Comparison of ENCODE assay signal across 10 mouse cellular contexts in genomic region chr14:109874230-109874629, GRCm38 (mm10).
DNase-seq lines count a peak whose midpoint lies in the region; ATAC-seq and TF ChIP-seq lines count a peak whose summit lies in the region.
"Had no signal": no experiment of that assay in that cellular context is flagged by ENCODE, and none has a peak within 500 bp of the region (broad histone marks: within the 10 kb centered on the region; RNA-seq: fewer than 3 reads in every experiment).

No protein-coding gene starts in this region.

- no peak overlapping the region for H3K9ac ChIP-seq in kidney, embryonic 16.5 days (replicated peaks; ENCODE audit: low read length)
- no peak overlapping the region for H3K9ac ChIP-seq in embryonic facial prominence, embryonic 11.5 days (replicated peaks; ENCODE audit: low read length)
- H3K9ac ChIP-seq: embryonic facial prominence, embryonic 12.5 days; limb, embryonic 15.5 days had no signal

- no peaks in the 10 kb centered on the region for H3K4me1 ChIP-seq in kidney, embryonic 16.5 days (ENCODE audit: insufficient read depth, low read length)
- H3K4me1 ChIP-seq in embryonic facial prominence, embryonic 11.5 days (ENCODE audit: control insufficient read depth, insufficient read depth, low read length): no peaks in the 10 kb centered on the region
- H3K4me1 ChIP-seq: embryonic facial prominence, embryonic 12.5 days; limb, embryonic 15.5 days had no signal

- ATAC-seq in kidney, embryonic 16.5 days (ENCODE audit: low FRiP score, low TSS enrichment): no peak
- ATAC-seq in embryonic facial prominence, embryonic 11.5 days (replicated peaks; ENCODE audit: insufficient number of reproducible peaks, low FRiP score, low TSS enrichment, low read depth): no peak

- H3K4me3 ChIP-seq in kidney, embryonic 16.5 days (ENCODE audit: low read length): no peak overlapping the region
- H3K4me3 ChIP-seq in embryonic facial prominence, embryonic 11.5 days (ENCODE audit: low read depth, low read length): no peak overlapping the region
- H3K4me3 ChIP-seq: embryonic facial prominence, embryonic 12.5 days; limb, embryonic 15.5 days had no signal

- H3K4me2 ChIP-seq in kidney, embryonic 16.5 days (replicated peaks; ENCODE audit: low read depth, low read length): no peak overlapping the region
- no peak overlapping the region for H3K4me2 ChIP-seq in embryonic facial prominence, embryonic 11.5 days (ENCODE audit: low read depth, low read length)
- H3K4me2 ChIP-seq: embryonic facial prominence, embryonic 12.5 days; limb, embryonic 15.5 days had no signal

- no peak for TF ChIP-seq POLR2A in brain, embryonic 14.5 days (IDR thresholded peaks at IDR 0.05; ENCODE audit: borderline replicate concordance, extremely low read depth, insufficient read depth, insufficient read length, poor library complexity, severe bottlenecking)

- TF ChIP-seq CTCF in brain, embryonic 14.5 days (IDR thresholded peaks at IDR 0.05; ENCODE audit: borderline replicate concordance, extremely low read depth, insufficient read depth, insufficient read length): peak; percentile 57; the same call in 1 of the 2 replicates

- H3K9me3 ChIP-seq in kidney, embryonic 16.5 days (ENCODE audit: low read length): no peaks in the 10 kb centered on the region
- no peaks in the 10 kb centered on the region for H3K9me3 ChIP-seq in embryonic facial prominence, embryonic 11.5 days (replicated peaks; ENCODE audit: control insufficient read depth, low read length)
- H3K9me3 ChIP-seq: embryonic facial prominence, embryonic 12.5 days; limb, embryonic 15.5 days had no signal

- 11% methylated on average over 1 of the region's 1 CpGs for WGBS in kidney, embryonic 16.5 days
- WGBS in embryonic facial prominence, embryonic 11.5 days: 16% methylated on average over 1 of the region's 1 CpGs

- no peak overlapping the region for H3K27ac ChIP-seq in kidney, embryonic 16.5 days (ENCODE audit: low read length)
- no peak overlapping the region for H3K27ac ChIP-seq in embryonic facial prominence, embryonic 11.5 days (replicated peaks; ENCODE audit: low read depth, low read length)
- H3K27ac ChIP-seq: embryonic facial prominence, embryonic 12.5 days; limb, embryonic 15.5 days had no signal

- H3K27me3 ChIP-seq in kidney, embryonic 16.5 days (ENCODE audit: insufficient read depth, low read length): no peaks in the 10 kb centered on the region
- H3K27me3 ChIP-seq in embryonic facial prominence, embryonic 11.5 days (ENCODE audit: control insufficient read depth, insufficient read depth, low read length): no peaks in the 10 kb centered on the region
- H3K27me3 ChIP-seq: embryonic facial prominence, embryonic 12.5 days; limb, embryonic 15.5 days had no signal

- no peaks in the 10 kb centered on the region for H3K36me3 ChIP-seq in kidney, embryonic 16.5 days (ENCODE audit: insufficient read depth, low read length)
- no peaks in the 10 kb centered on the region for H3K36me3 ChIP-seq in embryonic facial prominence, embryonic 11.5 days (replicated peaks; ENCODE audit: control insufficient read depth, insufficient read depth, low read depth, low read length)
- H3K36me3 ChIP-seq: embryonic facial prominence, embryonic 12.5 days; limb, embryonic 15.5 days had no signal

- DNase-seq in kidney, adult 9 months: peak; percentile 33
- peak; percentile 76 for DNase-seq in brain, embryonic 14.5 days (ENCODE audit: low read depth)
- peak; percentile 87 for DNase-seq in embryonic facial prominence, embryonic 11.5 days (ENCODE audit: low spot score)
- DNase-seq in kidney, postnatal 10 days: peak; percentile 48
- DNase-seq in lung, postnatal 10 days: peak; percentile 16
- DNase-seq in right cerebral cortex, postnatal 25 days: peak; percentile 5
- no peak for DNase-seq in spleen, postnatal 36 days (ENCODE audit: low spot score in 2 of 2)

Comparison
In these comparisons a context has a peak if more than half of its experiments do, and no peak if none do; other contexts are left out.
1. DNase-seq: peak in kidney, adult 9 months (single experiment), brain, embryonic 14.5 days (single experiment), embryonic facial prominence, embryonic 11.5 days (single experiment), kidney, postnatal 10 days (single experiment), lung, postnatal 10 days (single experiment) and right cerebral cortex, postnatal 25 days (single experiment); none in spleen, postnatal 36 days (0 of 2).